In genomic region chr13:3917571-3918311, GRCm38 (mm10) we compare ENCODE assay signal across 8 mouse cellular contexts. TPM values are rescaled to one million over a fixed set of nuclear protein-coding genes. Genes with fewer than 3 reads are reported as not detected.
DNase-seq lines count a peak whose midpoint lies in the region; ATAC-seq and TF ChIP-seq lines count a peak whose summit lies in the region.

Gene Net1 (minus strand): TSS chr13:3918220.
Gene Tubal3 (plus strand): TSS chr13:3918274.

- no peaks in the 10 kb centered on the region; the same call in 1 of the 2 replicates for H3K36me3 ChIP-seq in forebrain, embryonic 11.5 days (ENCODE audit: control insufficient read depth, insufficient read depth, low read length)
- no peaks in the 10 kb centered on the region for H3K36me3 ChIP-seq in heart, postnatal 0 days (replicated peaks; ENCODE audit: control insufficient read depth, insufficient read depth, low read length)
- H3K36me3 ChIP-seq in liver, embryonic 16.5 days (ENCODE audit: control insufficient read depth, insufficient read depth) = no peaks in the 10 kb centered on the region; the same call in 1 of the 2 replicates
- no peaks in the 10 kb centered on the region for H3K36me3 ChIP-seq in neural tube, embryonic 13.5 days
- H3K36me3 ChIP-seq in testis, adult 2 months (ENCODE audit: control insufficient read depth, insufficient read depth, low read length) = no peaks in the 10 kb centered on the region

- H3K4me3 ChIP-seq in forebrain, embryonic 11.5 days (ENCODE audit: low read depth, low read length) = peak within 1 kb of the TSS; percentile 87
- H3K4me3 ChIP-seq in heart, postnatal 0 days (ENCODE audit: low read depth, low read length) = peak within 1 kb of the TSS; percentile 89
- H3K4me3 ChIP-seq in liver, embryonic 16.5 days (ENCODE audit: low read depth, low read length) = peak within 1 kb of the TSS; percentile 90
- peak within 1 kb of the TSS; percentile 82 for H3K4me3 ChIP-seq in neural tube, embryonic 13.5 days
- peak within 1 kb of the TSS; percentile 94 for H3K4me3 ChIP-seq in testis, adult 2 months (ENCODE audit: control insufficient read depth, low read depth, low read length)

- H3K9me3 ChIP-seq in forebrain, embryonic 11.5 days (ENCODE audit: control insufficient read depth, low read length) = peaks cover 6% of the 10 kb centered on the region; the same call in 1 of the 2 replicates
- no peaks in the 10 kb centered on the region for H3K9me3 ChIP-seq in heart, postnatal 0 days (replicated peaks; ENCODE audit: control insufficient read depth, low read length)
- H3K9me3 ChIP-seq in liver, embryonic 16.5 days (replicated peaks; ENCODE audit: control insufficient read depth, low read length) = no peaks in the 10 kb centered on the region
- H3K9me3 ChIP-seq in neural tube, embryonic 13.5 days = no peaks in the 10 kb centered on the region

- DNase-seq in CD8-positive naive resting alpha-beta T cell, adult 2 months (ENCODE audit: low read depth in 2 of 2, low spot score in 2 of 2) = peak; percentile 81 to 88
- peak; percentile 77 for DNase-seq in c-Kit-positive CD71-negative TER-119-negative erythroid progenitor cells, embryonic 14.5 days (ENCODE audit: low read depth)
- peak; percentile 94 for DNase-seq in forebrain, embryonic 11.5 days (ENCODE audit: low spot score)
- peak; percentile 87 for DNase-seq in heart, postnatal 0 days (ENCODE audit: low spot score)
- peak; percentile 92 to 94 for DNase-seq in kidney, postnatal 4 days

- H3K9ac ChIP-seq in forebrain, embryonic 11.5 days (ENCODE audit: low read length) = peak within 1 kb of the TSS; percentile 94
- peak within 1 kb of the TSS; percentile 85 for H3K9ac ChIP-seq in heart, postnatal 0 days (replicated peaks; ENCODE audit: low read depth, low read length)
- peak within 1 kb of the TSS; percentile 90 for H3K9ac ChIP-seq in liver, embryonic 16.5 days (ENCODE audit: low read depth, low read length)
- H3K9ac ChIP-seq in neural tube, embryonic 13.5 days = peak within 1 kb of the TSS; percentile 81

- no peaks in the 10 kb centered on the region for H3K27me3 ChIP-seq in forebrain, embryonic 11.5 days (ENCODE audit: control insufficient read depth, insufficient read depth, low read length)
- no peaks in the 10 kb centered on the region for H3K27me3 ChIP-seq in heart, postnatal 0 days (ENCODE audit: control insufficient read depth, insufficient read depth, low read length)
- no peaks in the 10 kb centered on the region for H3K27me3 ChIP-seq in liver, embryonic 16.5 days (ENCODE audit: control insufficient read depth, insufficient read depth, low read depth, low read length)
- no peaks in the 10 kb centered on the region for H3K27me3 ChIP-seq in neural tube, embryonic 13.5 days
- H3K27me3 ChIP-seq in testis, adult 2 months (ENCODE audit: control insufficient read depth, insufficient read depth, low read length) = no peaks in the 10 kb centered on the region

- 1% methylated on average over 52 of the region's 52 CpGs for WGBS in forebrain, embryonic 11.5 days
- 0% methylated on average over 52 of the region's 52 CpGs for WGBS in heart, postnatal 0 days
- under 1% methylated on average over 52 of the region's 52 CpGs for WGBS in liver, embryonic 16.5 days (ENCODE audit: insufficient replicate concordance)
- WGBS in neural tube, embryonic 13.5 days = under 1% methylated on average over 52 of the region's 52 CpGs

- no peaks in the 10 kb centered on the region for H3K4me1 ChIP-seq in forebrain, embryonic 11.5 days (replicated peaks; ENCODE audit: control insufficient read depth, insufficient read depth, low read length)
- H3K4me1 ChIP-seq in heart, postnatal 0 days (ENCODE audit: control insufficient read depth, insufficient read depth) = peaks cover 14% of the 10 kb centered on the region; the same call in 1 of the 2 replicates
- peaks cover 8% of the 10 kb centered on the region for H3K4me1 ChIP-seq in liver, embryonic 16.5 days (ENCODE audit: control insufficient read depth, low read depth, low read length)
- H3K4me1 ChIP-seq in neural tube, embryonic 13.5 days (replicated peaks) = peaks cover 11% of the 10 kb centered on the region
- no peaks in the 10 kb centered on the region for H3K4me1 ChIP-seq in testis, adult 2 months (ENCODE audit: control insufficient read depth, insufficient read depth, low read length)

- TF ChIP-seq POLR2A in testis, adult 2 months (IDR thresholded peaks at IDR 0.05; ENCODE audit: control insufficient read depth, low read depth, low read length) = peak; percentile 56

- H3K4me2 ChIP-seq in forebrain, embryonic 11.5 days (ENCODE audit: low read depth, low read length, severe bottlenecking) = peak within 1 kb of the TSS; percentile 81
- H3K4me2 ChIP-seq in heart, postnatal 0 days (ENCODE audit: low read depth, low read length) = peak within 1 kb of the TSS; percentile 72
- H3K4me2 ChIP-seq in liver, embryonic 16.5 days (ENCODE audit: low read depth, low read length) = peak within 1 kb of the TSS; percentile 67
- peak within 1 kb of the TSS; percentile 76 for H3K4me2 ChIP-seq in neural tube, embryonic 13.5 days

- TF ChIP-seq CTCF in heart, postnatal 0 days (IDR thresholded peaks at IDR 0.05; ENCODE audit: low read depth) = no peak
- no peak for TF ChIP-seq CTCF in testis, adult 2 months (IDR thresholded peaks at IDR 0.05; ENCODE audit: control insufficient read depth, insufficient read depth, insufficient replicate concordance, low read depth, low read length)

- peak; percentile 99 for ATAC-seq in forebrain, embryonic 11.5 days (replicated peaks; ENCODE audit: low FRiP score)
- peak; percentile 97 for ATAC-seq in heart, postnatal 0 days (ENCODE audit: insufficient read depth, low read depth)
- ATAC-seq in liver, embryonic 16.5 days (ENCODE audit: low read depth) = peak; percentile 96
- peak; percentile 99 for ATAC-seq in neural tube, embryonic 13.5 days (ENCODE audit: low read depth)

- TF ChIP-seq EP300 in heart, postnatal 0 days (IDR thresholded peaks at IDR 0.05; ENCODE audit: low read depth) = no peak

- 0 out of 2 replicates have a peak within 1 kb of the TSS, but pooled peaks have one; percentile 37 for H3K27ac ChIP-seq in forebrain, embryonic 11.5 days (ENCODE audit: low read depth, low read length)
- peak within 1 kb of the TSS; percentile 74 for H3K27ac ChIP-seq in heart, postnatal 0 days (ENCODE audit: low read depth)
- H3K27ac ChIP-seq in liver, embryonic 16.5 days (ENCODE audit: low read length) = peak within 1 kb of the TSS; percentile 66
- 0 out of 2 replicates have a peak within 1 kb of the TSS, but pooled peaks have one; percentile 42 for H3K27ac ChIP-seq in neural tube, embryonic 13.5 days (replicated peaks)
- H3K27ac ChIP-seq in testis, adult 2 months (ENCODE audit: control insufficient read depth, insufficient read depth, low read depth, low read length) = peak within 1 kb of the TSS; percentile 76

RNA-seq across cellular contexts. Expression of gene Net1, which starts in this region (rescaled TPM):
- 49.0 and 49.3 TPM in 2 replicates for polyA plus RNA-seq in forebrain, embryonic 11.5 days (2014; fragmentation: Nextera tagmentation; extraction: Ambion mirVana)
- 27.7 and 38.7 TPM in 2 replicates for total RNA-seq in heart, postnatal 0 days (2014; rRNA removed; ENCODE audit: low replicate concordance)
- polyA plus RNA-seq in heart, postnatal 0 days (2015; fragmentation: Nextera tagmentation; extraction: Ambion mirVana) = 17.2 and 22.3 TPM in 2 replicates
- polyA plus RNA-seq in liver, embryonic 16.5 days (2015; fragmentation: Nextera tagmentation; extraction: Ambion mirVana) = 57.6 and 59.3 TPM in 2 replicates
- 18.0 and 21.4 TPM in 2 replicates for polyA plus RNA-seq in neural tube, embryonic 13.5 days (2015; fragmentation: Nextera tagmentation; extraction: Ambion mirVana)
- 9.1 and 11.1 TPM in 2 replicates for polyA plus RNA-seq in testis, adult 2 months (2012; rRNA removed)

RNA-seq across cellular contexts. Expression of gene Tubal3, which starts in this region (rescaled TPM):
- polyA plus RNA-seq in forebrain, embryonic 11.5 days (2014; fragmentation: Nextera tagmentation; extraction: Ambion mirVana) = not detected in 2 replicates
- not detected in 2 replicates for total RNA-seq in heart, postnatal 0 days (2014; rRNA removed; ENCODE audit: low replicate concordance)
- not detected in 2 replicates for polyA plus RNA-seq in heart, postnatal 0 days (2015; fragmentation: Nextera tagmentation; extraction: Ambion mirVana)
- 0.30 TPM in 1 of 2 replicates, not detected in the other for polyA plus RNA-seq in liver, embryonic 16.5 days (2015; fragmentation: Nextera tagmentation; extraction: Ambion mirVana)
- polyA plus RNA-seq in neural tube, embryonic 13.5 days (2015; fragmentation: Nextera tagmentation; extraction: Ambion mirVana) = not detected in 2 replicates
- polyA plus RNA-seq in testis, adult 2 months (2012; rRNA removed) = 1.6 and 2.0 TPM in 2 replicates

Comparison
In these comparisons a context has a peak if more than half of its experiments do, and no peak if none do; other contexts are left out.
1. Peak in every context shown above with its lines: DNase-seq, ATAC-seq, H3K4me3 ChIP-seq and H3K27ac ChIP-seq.